Mouse (Mus musculus): ENCODE results near the gene Pomt1. TPM values are rescaled to one million over a fixed set of nuclear protein-coding genes. Genes with fewer than 3 reads are reported as not detected.

The Pomt1 gene
- polyA plus RNA-seq, 1 experiment from 2014 or later = 34.1 TPM

- H3K27me3 ChIP-seq (replicated peaks; ENCODE audit: control insufficient read depth, insufficient read depth, low read length) = no peaks in the 10 kb centered on the region
- 52% methylated on average over 8 of the region's 8 CpGs for WGBS
- peaks cover 54% of the 10 kb centered on the region for H3K36me3 ChIP-seq (ENCODE audit: control insufficient read depth, insufficient read depth, low read length)
- no peak overlapping the region for H3K27ac ChIP-seq (ENCODE audit: low read depth, low read length)
- no peaks in the 10 kb centered on the region for H3K4me1 ChIP-seq (ENCODE audit: control insufficient read depth, insufficient read depth, low read depth, low read length)
- H3K4me2 ChIP-seq (ENCODE audit: low read length) = no peak overlapping the region
- no peak overlapping the region for H3K9ac ChIP-seq (ENCODE audit: low read depth, low read length)
- no peak overlapping the region for H3K4me3 ChIP-seq (ENCODE audit: low read length)
- ATAC-seq = no peak
- H3K9me3 ChIP-seq (ENCODE audit: control insufficient read depth, low read length) = no peaks in the 10 kb centered on the region
Observed at GRCm38 (mm10) chr2:32304145-32304832, 67.9 kb downstream of the Pomt1 start.

Other genes starting within 250 kb of the Pomt1 start
- gene Fam78a, start 151.7 kb upstream of the Pomt1 start, polyA plus RNA-seq (2015; fragmentation: Nextera tagmentation; extraction: Ambion mirVana) = 0.50 and 0.69 TPM in 2 replicates
- 31.1 and 33.2 TPM in 2 replicates for gene Plpp7, start 141.1 kb upstream of the Pomt1 start, polyA plus RNA-seq (2015; fragmentation: Nextera tagmentation; extraction: Ambion mirVana)
- gene Prrc2b, start 85.5 kb upstream of the Pomt1 start, polyA plus RNA-seq (2015; fragmentation: Nextera tagmentation; extraction: Ambion mirVana) = 49.7 and 66.2 TPM in 2 replicates
- 99.1 and 101 TPM in 2 replicates for gene Uck1, start 23.6 kb downstream of the Pomt1 start, polyA plus RNA-seq (2015; fragmentation: Nextera tagmentation; extraction: Ambion mirVana)
- gene Golga2, start 50.8 kb downstream of the Pomt1 start, polyA plus RNA-seq (2015; fragmentation: Nextera tagmentation; extraction: Ambion mirVana) = 25.5 and 30.1 TPM in 2 replicates
- 378 and 447 TPM in 2 replicates for gene Swi5, start 51.5 kb downstream of the Pomt1 start, polyA plus RNA-seq (2015; fragmentation: Nextera tagmentation; extraction: Ambion mirVana)
- gene Ciz1, start 115.7 kb downstream of the Pomt1 start, polyA plus RNA-seq (2015; fragmentation: Nextera tagmentation; extraction: Ambion mirVana) = 41.1 and 57.5 TPM in 2 replicates
- 71.2 and 79.0 TPM in 2 replicates for gene Dnm1, start 116.7 kb downstream of the Pomt1 start, polyA plus RNA-seq (2015; fragmentation: Nextera tagmentation; extraction: Ambion mirVana)
- 161 and 196 TPM in 2 replicates for gene 1110008P14Rik, start 145.3 kb downstream of the Pomt1 start, polyA plus RNA-seq (2015; fragmentation: Nextera tagmentation; extraction: Ambion mirVana)
- gene Lcn2, start 151.7 kb downstream of the Pomt1 start, polyA plus RNA-seq (2015; fragmentation: Nextera tagmentation; extraction: Ambion mirVana) = 0.76 and 0.93 TPM in 2 replicates
- gene Ptges2, start 159.3 kb downstream of the Pomt1 start, polyA plus RNA-seq (2015; fragmentation: Nextera tagmentation; extraction: Ambion mirVana) = 56.4 and 59.8 TPM in 2 replicates
- 5.1 and 5.2 TPM in 2 replicates for gene Naif1, start 213.9 kb downstream of the Pomt1 start, polyA plus RNA-seq (2015; fragmentation: Nextera tagmentation; extraction: Ambion mirVana)
- gene Slc25a25, start 214.9 kb downstream of the Pomt1 start, polyA plus RNA-seq (2015; fragmentation: Nextera tagmentation; extraction: Ambion mirVana) = 55.0 and 60.6 TPM in 2 replicates

All from hindbrain, embryonic 16.5 days (tissue).